Mouse (Mus musculus) MEL (cell line): ENCODE measurements around the gene Atxn2.

Source experiments
- BHLHE40 ChIP-seq: IDR thresholded peaks from 2 replicates; pipeline ENCODE4 v1.6.1; 2012; ENCODE audit warnings: low read depth, mild to moderate bottlenecking, inconsistent platforms, low read length, improper control_type of control experiment, borderline replicate concordance
- CTCF ChIP-seq, 3 experiments: IDR thresholded peaks in 2 of 3; conservative IDR thresholded peaks in 1 of 3; 2 replicates each; pipeline ENCODE4 v1.5.1; 2011 to 2012; ENCODE audit warnings: low read length in 3 of 3, low read depth in 2 of 3, mild to moderate bottlenecking in 2 of 3, improper control_type of control experiment in 1 of 3, inconsistent platforms in 1 of 3, mixed read lengths in 1 of 3, moderate library complexity in 1 of 3; ENCODE audit not compliant: control insufficient read depth in 1 of 3, insufficient read depth in 1 of 3, poor library complexity in 1 of 3, severe bottlenecking in 1 of 3
- ELF1 ChIP-seq: IDR thresholded peaks from 2 replicates; pipeline ENCODE4 v1.6.1; 2014; ENCODE audit warnings: low read depth, mild to moderate bottlenecking, inconsistent platforms, low read length, improper control_type of control experiment, moderate library complexity
- EP300 ChIP-seq, 2 experiments: IDR thresholded peaks; 2 replicates each; pipeline ENCODE4 v1.6.1; 2011; ENCODE audit warnings: improper control_type of control experiment in 2 of 2, low read length in 2 of 2, low read depth in 1 of 2, mild to moderate bottlenecking in 1 of 2
- GATA1 ChIP-seq: IDR thresholded peaks from 2 replicates; pipeline ENCODE4 v1.6.1; 2011; ENCODE audit warnings: low read depth, low read length, improper control_type of control experiment
- HCFC1 ChIP-seq: IDR thresholded peaks from 2 replicates; pipeline ENCODE4 v1.6.1; 2012; ENCODE audit warnings: low read depth, mild to moderate bottlenecking, inconsistent platforms, low read length, improper control_type of control experiment, moderate library complexity
- MAX ChIP-seq: IDR thresholded peaks from 2 replicates; pipeline ENCODE4 v1.6.1; 2011; ENCODE audit warnings: low read length, improper control_type of control experiment
- MYC ChIP-seq: IDR thresholded peaks from 2 replicates; pipeline ENCODE4 v1.6.1; 2011; ENCODE audit warnings: low read depth, mild to moderate bottlenecking, low read length, improper control_type of control experiment, moderate library complexity
- ZKSCAN1 ChIP-seq: IDR thresholded peaks from 2 replicates; pipeline ENCODE4 v1.6.1; 2012; ENCODE audit warnings: low read depth, mild to moderate bottlenecking, inconsistent platforms, low read length, improper control_type of control experiment, moderate library complexity

DNA sequence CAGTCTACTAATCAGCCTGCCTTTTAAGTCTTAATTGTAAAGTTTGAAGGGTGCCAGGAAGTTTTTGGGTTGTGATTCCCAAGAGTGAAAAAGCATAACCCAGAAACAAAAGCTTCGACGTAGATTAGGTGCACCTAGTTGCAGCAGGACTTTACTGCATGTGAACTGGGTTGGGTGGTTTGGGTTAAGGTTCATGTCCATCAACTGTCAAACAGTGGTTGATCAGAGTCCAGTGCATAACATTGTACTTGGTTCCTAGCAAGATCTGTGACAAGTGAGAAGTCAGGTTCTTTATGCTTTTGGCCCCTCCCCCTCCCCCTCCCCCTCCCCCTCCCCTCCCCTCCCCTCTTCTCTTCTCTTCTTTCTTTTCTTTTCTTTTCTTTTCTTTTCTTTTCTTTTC is 31.8 kb downstream of the Atxn2 start:
- no peak for TF ChIP-seq MYC
- no peak for TF ChIP-seq HCFC1
- TF ChIP-seq CTCF (IDR thresholded peaks at IDR 0.05 in 2 of 3, conservative IDR thresholded peaks at IDR 0.05 in 1 of 3; ENCODE audit: control insufficient read depth in 1 of 3, insufficient read depth in 1 of 3, low read depth in 2 of 3, low read length in 3 of 3, poor library complexity in 1 of 3, severe bottlenecking in 1 of 3), result no peak
- TF ChIP-seq GATA1, result no peak
- no peak for TF ChIP-seq EP300 (IDR thresholded peaks at IDR 0.05; ENCODE audit: low read depth in 1 of 2, low read length in 2 of 2)
- TF ChIP-seq BHLHE40, result no peak
- no peak for TF ChIP-seq ZKSCAN1
- no peak for TF ChIP-seq MAX
- TF ChIP-seq ELF1, result no peak
